Mouse (Mus musculus) heart, embryonic 15.5 days (tissue): Measurements from ENCODE around the gene Car10. TPM values are rescaled to one million over a fixed set of nuclear protein-coding genes. Genes with fewer than 3 reads are reported as not detected.
A peak's percentile ranks its signal among the peaks of the same experiment; 100 is the strongest.

ENCODE experiments used
- ATAC-seq: fragments of 200-750 bp; cut with Nextera tagmentation; replicated peaks from 2 replicates; pipeline ENCODE4 v1.8.0; 2017; ENCODE audit warnings: low read depth, moderate TSS enrichment; ENCODE audit not compliant: insufficient number of reproducible peaks, insufficient read depth, low FRiP score
- H3K27ac ChIP-seq: fragments of 300-500 bp; sonication (generic); 2 replicates; pipeline ENCODE4 v1.5.1; 2015; ENCODE audit warnings: mild to moderate bottlenecking, inconsistent platforms
- H3K27me3 ChIP-seq: fragments of 300-500 bp; sonication (generic); 2 replicates; pipeline ENCODE4 v1.6.1; 2015; ENCODE audit warnings: inconsistent platforms
- H3K36me3 ChIP-seq: fragments of 300-500 bp; sonication (generic); 2 replicates; pipeline ENCODE4 v1.6.1; 2015; ENCODE audit warnings: mild to moderate bottlenecking, inconsistent platforms
- H3K4me1 ChIP-seq: fragments of 300-500 bp; sonication (generic); replicated peaks from 2 replicates; pipeline ENCODE4 v1.6.1; 2015; ENCODE audit warnings: inconsistent platforms
- H3K4me2 ChIP-seq: fragments of 300-500 bp; sonication (generic); 2 replicates; pipeline ENCODE4 v1.6.1; 2015; ENCODE audit warnings: inconsistent platforms, mild to moderate bottlenecking, moderate library complexity
- H3K4me3 ChIP-seq: fragments of 300-500 bp; sonication (generic); 2 replicates; pipeline ENCODE4 v1.5.1; 2015; ENCODE audit warnings: mild to moderate bottlenecking, inconsistent platforms
- H3K9ac ChIP-seq: fragments of 300-500 bp; sonication (generic); 2 replicates; pipeline ENCODE4 v1.6.1; 2015; ENCODE audit warnings: mild to moderate bottlenecking, inconsistent platforms
- H3K9me3 ChIP-seq: fragments of 300-500 bp; sonication (generic); replicated peaks from 2 replicates; pipeline ENCODE4 v1.6.1; 2016; ENCODE audit warnings: inconsistent platforms
- WGBS: fragments of 180-500 bp; shearing (Covaris S2); methylation state at CpG from one replicate; pipeline ENCODE4 v1.1.7; 2015; ENCODE audit warnings: mixed read lengths; 5-methylcytosine and 5-hydroxymethylcytosine counted together
- polyA plus RNA-seq: library from polyadenylated mRNA; unstranded; fragments of >200 nt; fragmentation: Nextera tagmentation; extraction: Ambion mirVana; gene quantifications from 2 replicates; pipeline ENCODE4 v1.2.1, GENCODE M21; 2015

The Car10 gene
- 0.06 and 0.18 TPM in 2 replicates for polyA plus RNA-seq

DNA sequence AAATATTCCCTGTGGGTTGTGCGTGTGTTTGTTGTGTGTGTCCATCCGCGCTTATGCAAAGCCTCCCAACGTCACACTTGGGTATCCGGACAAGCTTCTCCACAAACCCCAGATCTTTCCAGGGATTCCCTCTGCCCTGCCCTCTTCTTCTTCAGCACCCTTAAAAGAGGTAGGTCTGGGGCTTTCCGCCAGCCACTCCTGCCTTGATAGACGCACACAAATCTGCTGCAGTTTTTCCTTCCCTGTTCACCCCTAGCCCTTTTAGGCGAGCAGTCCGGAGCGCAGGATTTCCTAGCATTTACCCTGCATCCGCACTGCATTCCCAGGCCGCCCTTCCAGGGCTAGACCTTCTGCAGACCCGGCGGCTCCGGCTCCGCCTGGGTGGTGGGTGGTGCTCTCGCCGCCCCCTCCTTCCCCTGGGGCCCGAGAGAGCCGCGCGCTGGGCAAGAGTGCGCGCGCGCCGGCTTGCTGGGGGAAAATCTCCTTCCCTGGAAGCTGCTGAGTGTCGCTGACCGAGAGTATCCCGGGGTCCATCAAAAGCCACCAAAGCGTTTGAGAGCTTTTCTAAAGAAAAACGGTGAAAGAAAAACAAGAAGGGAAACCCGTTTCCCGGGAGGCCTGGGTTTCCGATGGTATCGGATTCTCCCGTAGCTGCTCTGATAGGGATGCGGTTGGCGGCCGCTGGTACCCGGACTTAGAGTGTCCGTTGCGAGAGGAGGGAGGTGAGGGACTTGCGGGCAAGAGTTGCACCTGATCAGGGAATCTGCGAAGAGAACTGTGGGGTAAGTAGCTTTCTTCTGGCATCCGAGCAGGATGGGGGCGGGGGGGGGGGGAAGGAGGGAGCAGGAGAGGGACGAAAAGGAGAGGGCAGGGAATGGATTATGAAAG lies at the start of gene Car10:
Gene Car10, plus strand, starts transcription at position 88 of the 888 bp plus-strand sequence.
- H3K4me3 ChIP-seq, result peak within 1 kb of the TSS; percentile 39
- ATAC-seq, result 0 out of 2 replicates have a peak, but pooled peaks have one; percentile 53
- WGBS, result under 1% methylated on average over 47 of the region's 48 CpGs
- no peak within 1 kb of the TSS for H3K27ac ChIP-seq
- H3K4me1 ChIP-seq, result peaks cover 14% of the 10 kb centered on the region
- peaks cover 67% of the 10 kb centered on the region for H3K27me3 ChIP-seq
- no peak within 1 kb of the TSS for H3K9ac ChIP-seq
- no peaks in the 10 kb centered on the region for H3K36me3 ChIP-seq
- H3K4me2 ChIP-seq, result peak within 1 kb of the TSS; percentile 63
- H3K9me3 ChIP-seq, result no peaks in the 10 kb centered on the region

DNA sequence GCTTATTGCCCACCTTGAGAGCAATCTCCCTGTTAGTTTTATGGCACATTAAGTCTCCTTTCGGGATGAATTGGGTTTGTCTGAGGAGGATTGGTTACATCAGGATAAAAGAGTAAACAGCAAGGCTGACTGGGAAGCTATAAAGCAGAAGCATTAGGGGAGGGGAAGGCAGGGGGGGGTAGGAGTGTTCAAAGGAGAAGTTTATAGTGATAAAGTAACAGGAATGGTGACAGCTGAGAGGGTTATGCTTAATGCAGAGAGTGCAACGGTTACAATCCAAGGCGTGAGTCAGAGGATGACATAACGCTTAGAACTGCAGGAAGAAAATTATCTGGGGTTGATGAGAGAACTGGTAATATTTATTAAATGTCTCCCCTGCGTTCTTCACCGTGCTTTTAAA lies 32.8 kb upstream of the Car10 start:
- Histone ChIP-seq H3K4me3 (no peak overlapping the region), H3K9me3 (no peaks in the 10 kb centered on the region), H3K9ac (no peak overlapping the region), H3K27me3 (no peaks in the 10 kb centered on the region), H3K4me2 (no peak overlapping the region), H3K4me1 (no peaks in the 10 kb centered on the region), H3K36me3 (no peaks in the 10 kb centered on the region), H3K27ac (no peak overlapping the region)
- WGBS, result 47% methylated on average over 6 of the region's 6 CpGs
- no peak for ATAC-seq

DNA sequence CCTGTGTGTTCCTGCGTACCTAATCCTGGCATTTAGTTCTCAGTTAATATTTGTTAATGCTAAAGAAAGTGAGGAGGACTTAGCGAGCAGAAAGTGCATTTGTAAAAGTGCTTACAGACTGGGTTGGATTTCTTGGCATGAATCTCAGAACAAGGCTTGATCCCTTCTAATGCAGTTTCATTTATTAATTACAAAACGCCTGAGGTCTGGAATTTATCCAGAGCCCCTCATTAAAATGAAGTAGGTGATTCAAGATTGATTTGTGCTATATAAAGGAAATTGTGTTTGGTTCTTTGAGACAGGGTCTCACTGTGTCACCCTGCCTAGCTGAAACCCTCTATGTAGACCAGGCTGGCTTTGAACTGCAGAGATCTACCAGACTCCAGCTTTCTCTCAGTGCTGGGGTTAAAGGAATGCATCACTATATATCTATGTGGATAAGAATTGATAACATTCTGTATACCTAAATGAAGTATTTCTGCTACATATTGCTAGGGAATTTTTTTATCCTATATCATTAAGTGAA lies 32.1 kb upstream of the Car10 start:
- H3K4me1 ChIP-seq, result no peaks in the 10 kb centered on the region
- no peaks in the 10 kb centered on the region for H3K27me3 ChIP-seq
- no peaks in the 10 kb centered on the region for H3K9me3 ChIP-seq
- WGBS, result 60% methylated on average over 3 of the region's 3 CpGs
- H3K9ac ChIP-seq, result no peak overlapping the region
- H3K4me3 ChIP-seq, result no peak overlapping the region
- no peak overlapping the region for H3K27ac ChIP-seq
- ATAC-seq, result no peak
- no peaks in the 10 kb centered on the region for H3K36me3 ChIP-seq
- H3K4me2 ChIP-seq, result no peak overlapping the region

DNA sequence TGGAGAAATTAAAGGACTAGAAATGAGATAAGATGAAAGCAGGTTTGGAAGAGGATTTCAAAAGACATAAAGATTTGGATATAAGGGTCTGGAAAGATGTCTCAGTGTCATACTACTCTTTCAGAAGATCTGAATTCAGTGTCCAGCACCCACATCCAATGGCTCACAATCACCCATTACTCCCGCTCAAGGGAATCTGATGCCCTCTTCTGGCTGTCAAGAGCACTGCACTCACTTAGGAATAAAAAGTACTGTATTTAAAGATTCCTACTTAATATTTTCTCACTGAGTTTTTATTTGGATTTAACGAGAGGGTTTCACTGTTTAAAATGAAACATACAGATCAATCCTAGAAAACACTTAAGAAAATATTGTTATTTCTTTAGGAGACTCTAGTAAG lies 2.2 kb upstream of the Car10 start:
- Histone ChIP-seq H3K27me3 (peaks cover 48% of the 10 kb centered on the region), H3K9ac (no peak overlapping the region), H3K36me3 (no peaks in the 10 kb centered on the region), H3K4me2 (no peak overlapping the region), H3K9me3 (no peaks in the 10 kb centered on the region), H3K4me3 (no peak overlapping the region), H3K27ac (no peak overlapping the region), H3K4me1 (peaks cover 14% of the 10 kb centered on the region)
- WGBS, result 15% methylated on average over 2 of the region's 2 CpGs
- no peak for ATAC-seq

DNA sequence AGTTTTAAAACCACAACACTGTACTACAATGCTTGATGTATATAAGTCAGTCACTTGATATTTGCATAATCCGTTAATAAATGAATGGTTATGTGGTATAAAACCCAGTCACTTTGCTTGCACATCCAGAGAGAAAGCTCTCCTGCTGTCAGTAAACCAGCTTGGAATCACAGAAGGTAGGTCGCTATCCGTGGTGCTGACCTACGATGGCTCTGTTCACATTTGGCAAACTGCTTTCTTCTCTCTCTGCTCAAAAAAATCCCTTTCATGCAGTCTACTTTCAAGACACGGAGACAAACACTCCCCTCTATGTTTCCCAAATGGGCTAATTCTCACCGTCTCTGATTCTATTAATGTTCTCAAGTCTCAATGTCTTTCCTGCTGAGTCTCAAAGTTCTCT lies 827 bp upstream of the Car10 start:
- peaks cover 14% of the 10 kb centered on the region for H3K4me1 ChIP-seq
- H3K27me3 ChIP-seq, result peaks cover 62% of the 10 kb centered on the region
- no peak overlapping the region for H3K4me3 ChIP-seq
- WGBS, result under 1% methylated on average over 6 of the region's 6 CpGs
- H3K36me3 ChIP-seq, result no peaks in the 10 kb centered on the region
- no peak overlapping the region for H3K4me2 ChIP-seq
- no peaks in the 10 kb centered on the region for H3K9me3 ChIP-seq
- H3K27ac ChIP-seq, result no peak overlapping the region
- ATAC-seq, result no peak
- no peak overlapping the region for H3K9ac ChIP-seq

DNA sequence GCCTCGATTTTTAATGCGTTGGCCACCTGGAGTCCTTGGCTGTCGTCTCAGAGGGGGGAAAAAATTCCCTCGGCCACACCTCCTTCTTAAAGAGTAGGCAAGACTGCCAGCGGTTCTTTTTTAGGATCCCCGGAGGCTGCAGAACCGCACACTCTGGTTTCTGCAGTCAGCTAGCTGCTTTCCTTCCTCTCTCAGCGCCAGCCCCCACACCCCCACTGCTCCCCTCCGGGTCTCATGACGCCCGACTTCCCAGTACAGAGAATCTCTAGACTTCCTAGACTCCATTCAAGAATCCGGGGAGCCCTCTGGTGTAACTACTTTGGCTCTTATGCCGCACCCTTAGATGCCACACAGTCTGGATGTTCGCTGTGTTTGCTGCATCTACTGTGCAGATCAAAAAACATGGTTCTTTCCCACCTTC lies 387 bp upstream of the Car10 start:
- H3K4me3 ChIP-seq, result no peak overlapping the region
- no peaks in the 10 kb centered on the region for H3K9me3 ChIP-seq
- peaks cover 14% of the 10 kb centered on the region for H3K4me1 ChIP-seq
- WGBS, result 4% methylated on average over 14 of the region's 14 CpGs
- no peak overlapping the region for H3K27ac ChIP-seq
- no peak overlapping the region for H3K4me2 ChIP-seq
- H3K36me3 ChIP-seq, result no peaks in the 10 kb centered on the region
- H3K27me3 ChIP-seq, result peaks cover 67% of the 10 kb centered on the region
- no peak overlapping the region for H3K9ac ChIP-seq
- no peak for ATAC-seq

DNA sequence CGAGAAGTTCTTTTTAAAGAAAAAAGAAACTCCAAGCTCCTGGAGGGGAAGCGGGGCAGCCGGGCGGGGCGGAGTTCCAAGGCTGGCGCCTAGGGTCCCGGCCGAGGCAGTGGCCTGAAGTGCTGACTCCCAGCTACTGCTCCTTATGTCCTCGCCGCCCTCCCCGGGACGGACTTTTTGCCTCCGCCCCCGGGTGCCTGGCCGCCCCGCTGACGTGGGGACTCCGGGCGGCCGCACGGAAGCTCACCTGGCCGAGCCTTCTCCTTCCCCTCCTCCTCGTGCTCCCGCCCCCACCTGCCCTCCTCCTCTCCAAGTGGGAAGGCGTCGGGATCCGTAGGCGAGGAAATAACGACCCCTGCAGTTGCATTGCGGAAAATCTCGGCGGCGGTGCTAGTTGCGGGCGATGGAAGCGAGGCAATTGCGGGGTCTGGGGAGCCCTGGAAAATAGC lies 1.1 kb downstream of the Car10 start:
- peaks cover 71% of the 10 kb centered on the region for H3K27me3 ChIP-seq
- H3K9ac ChIP-seq, result no peak overlapping the region
- H3K4me1 ChIP-seq, result peaks cover 14% of the 10 kb centered on the region
- H3K4me2 ChIP-seq, result peak overlapping the region; percentile 63
- H3K9me3 ChIP-seq, result no peaks in the 10 kb centered on the region
- no peak overlapping the region for H3K27ac ChIP-seq
- WGBS, result 1% methylated on average over 37 of the region's 37 CpGs
- no peak for ATAC-seq
- H3K4me3 ChIP-seq, result peak overlapping the region; percentile 39
- H3K36me3 ChIP-seq, result no peaks in the 10 kb centered on the region

DNA sequence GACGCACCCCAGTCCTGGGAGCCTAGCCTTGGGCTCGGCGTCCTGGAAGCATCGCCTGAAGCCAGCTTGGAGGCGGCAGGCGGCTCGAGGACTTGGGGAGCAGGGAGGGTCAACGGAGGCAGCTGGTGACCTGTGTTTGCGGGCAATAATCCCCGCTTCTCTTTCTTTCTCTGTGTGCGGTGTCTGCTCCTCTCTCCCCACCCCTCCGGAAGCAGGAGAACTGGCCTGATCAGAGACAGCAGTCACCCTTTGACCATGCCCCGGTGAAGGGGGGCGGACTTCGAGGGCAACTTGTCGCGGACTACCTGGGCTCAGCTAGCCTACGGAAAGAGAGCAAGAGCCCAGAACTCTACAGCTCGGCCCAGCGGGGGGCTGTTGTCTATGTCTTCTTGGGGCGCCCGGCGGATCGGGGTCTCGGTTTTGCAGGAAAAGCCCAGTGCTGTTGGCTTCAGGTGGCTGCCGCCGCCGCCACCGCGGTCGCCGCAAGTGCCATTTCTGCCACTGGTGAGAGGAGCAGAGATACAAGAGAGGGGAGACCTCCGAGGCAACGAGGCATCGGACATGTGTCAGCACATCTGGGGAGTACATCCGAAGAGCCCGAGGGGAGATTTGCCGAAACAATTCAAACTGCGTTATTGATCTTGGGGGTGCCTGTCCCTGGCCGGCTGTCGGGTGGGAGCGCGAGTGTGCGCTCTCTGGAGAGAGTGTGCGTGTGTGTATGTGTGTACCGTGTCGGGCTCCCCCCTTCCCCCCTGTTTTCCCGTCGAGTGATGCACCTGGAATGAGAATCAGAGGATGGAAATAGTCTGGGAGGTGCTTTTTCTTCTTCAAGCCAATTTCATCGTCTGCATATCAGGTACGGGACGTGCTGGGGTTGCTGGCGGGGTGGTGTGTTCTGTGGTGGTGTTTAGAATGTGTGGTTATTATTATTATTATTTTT lies 1.9 kb downstream of the Car10 start:
- Histone ChIP-seq H3K36me3 (no peaks in the 10 kb centered on the region), H3K4me2 (peak overlapping the region; percentile 63), H3K27ac (no peak overlapping the region), H3K27me3 (peaks cover 71% of the 10 kb centered on the region), H3K4me3 (peak overlapping the region; percentile 39), H3K9me3 (no peaks in the 10 kb centered on the region), H3K9ac (no peak overlapping the region), H3K4me1 (peaks cover 14% of the 10 kb centered on the region)
- ATAC-seq, result no peak
- WGBS, result 2% methylated on average over 53 of the region's 53 CpGs

DNA sequence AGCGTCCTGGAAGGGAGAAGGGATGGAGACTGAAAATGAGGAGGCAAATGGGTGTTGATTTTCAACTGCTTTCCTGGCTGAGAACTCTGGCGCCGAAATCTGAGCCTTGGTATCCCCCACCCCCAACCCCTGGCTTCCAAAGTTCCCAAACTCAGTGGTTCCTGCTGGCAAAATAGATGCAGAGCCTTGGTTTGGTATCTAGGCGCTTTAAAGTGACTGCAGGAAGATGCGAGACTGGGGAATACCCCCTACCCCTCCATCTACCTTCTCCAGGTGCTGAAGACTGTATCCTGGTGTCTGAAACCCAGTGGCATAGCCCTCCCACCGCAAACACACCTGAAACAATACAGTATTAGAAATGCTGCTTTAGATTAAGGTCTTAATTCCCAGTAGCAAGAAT lies 2.8 kb downstream of the Car10 start:
- no peaks in the 10 kb centered on the region for H3K9me3 ChIP-seq
- 4% methylated on average over 6 of the region's 6 CpGs for WGBS
- H3K4me1 ChIP-seq, result peaks cover 14% of the 10 kb centered on the region
- H3K9ac ChIP-seq, result no peak overlapping the region
- no peak overlapping the region for H3K27ac ChIP-seq
- no peak for ATAC-seq
- no peaks in the 10 kb centered on the region for H3K36me3 ChIP-seq
- peaks cover 71% of the 10 kb centered on the region for H3K27me3 ChIP-seq
- no peak overlapping the region for H3K4me2 ChIP-seq
- no peak overlapping the region for H3K4me3 ChIP-seq

DNA sequence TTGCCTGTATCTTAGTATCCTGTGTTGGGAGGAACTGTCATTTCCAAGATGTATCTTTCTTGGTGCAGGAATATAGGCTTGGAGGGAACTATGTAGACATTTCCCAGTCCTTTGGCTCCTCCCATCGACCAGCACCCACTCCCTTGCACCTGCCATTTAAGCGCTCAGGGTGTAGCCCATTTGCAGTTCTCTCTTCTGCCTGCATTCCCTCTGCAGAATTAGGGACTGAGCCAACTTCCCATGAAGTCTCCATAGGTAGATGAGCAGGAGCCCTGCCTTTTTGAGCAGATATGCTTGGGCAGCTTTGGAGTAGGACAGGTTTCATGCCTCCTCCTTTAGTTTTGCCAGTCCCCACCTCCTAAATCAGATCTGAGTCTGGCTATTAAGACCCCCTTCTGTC lies 3.3 kb downstream of the Car10 start:
- H3K27me3 ChIP-seq, result peaks cover 67% of the 10 kb centered on the region
- H3K36me3 ChIP-seq, result no peaks in the 10 kb centered on the region
- peaks cover 14% of the 10 kb centered on the region for H3K4me1 ChIP-seq
- WGBS, result 9% methylated on average over 2 of the region's 2 CpGs
- H3K9me3 ChIP-seq, result no peaks in the 10 kb centered on the region
- no peak overlapping the region for H3K9ac ChIP-seq
- H3K27ac ChIP-seq, result no peak overlapping the region
- no peak for ATAC-seq
- no peak overlapping the region for H3K4me2 ChIP-seq
- H3K4me3 ChIP-seq, result no peak overlapping the region

DNA sequence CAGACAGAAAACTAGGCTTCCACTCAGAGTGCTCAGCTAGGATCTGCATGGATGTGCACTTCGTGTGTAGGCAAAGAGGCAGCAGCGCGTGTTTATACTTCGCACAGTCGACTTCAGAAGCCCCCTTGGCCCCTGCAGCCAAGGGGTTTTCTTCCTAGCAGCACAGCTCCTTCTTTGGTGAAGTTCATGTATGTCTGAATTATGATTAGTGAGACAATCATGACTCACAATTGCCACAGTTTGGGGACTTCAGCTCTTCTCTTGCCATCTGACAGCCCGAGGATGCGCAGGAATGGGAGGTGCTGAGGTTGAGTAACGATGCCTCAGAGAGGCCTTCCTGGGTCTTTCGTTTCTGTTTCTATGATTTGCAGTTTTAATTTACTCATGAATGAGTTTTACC lies 4.5 kb downstream of the Car10 start:
- H3K4me3 ChIP-seq, result no peak overlapping the region
- H3K27ac ChIP-seq, result no peak overlapping the region
- no peak overlapping the region for H3K4me2 ChIP-seq
- no peaks in the 10 kb centered on the region for H3K9me3 ChIP-seq
- H3K36me3 ChIP-seq, result no peaks in the 10 kb centered on the region
- no peak for ATAC-seq
- H3K27me3 ChIP-seq, result peaks cover 55% of the 10 kb centered on the region
- peaks cover 14% of the 10 kb centered on the region for H3K4me1 ChIP-seq
- WGBS, result 77% methylated on average over 9 of the region's 9 CpGs
- no peak overlapping the region for H3K9ac ChIP-seq
